ENCODE assay signal across 10 mouse cellular contexts in genomic region chr1:127487161-127487560, GRCm38 (mm10).
DNase-seq lines count a peak whose midpoint lies in the region; ATAC-seq and TF ChIP-seq lines count a peak whose summit lies in the region.
"Had no signal": no experiment of that assay in that cellular context is flagged by ENCODE, and none has a peak within 500 bp of the region (broad histone marks: within the 10 kb centered on the region; RNA-seq: fewer than 3 reads in every experiment).

No protein-coding gene starts in this region.

- DNase-seq in heart, adult 8-10 months (ENCODE audit: low spot score) = peak; percentile 16
- DNase-seq in heart, postnatal 25 days (ENCODE audit: low spot score) = no peak
- DNase-seq in right cerebral cortex, adult 18-20 months = peak; percentile 34
- DNase-seq in right cerebral cortex, postnatal 25 days = no peak
- DNase-seq in adrenal gland, adult 2 months = peak; percentile 15
- peak; percentile 20 for DNase-seq in kidney, postnatal 14 days
- peak in 1 of 2 experiments; percentile 55 for DNase-seq in spleen, adult 2 months (ENCODE audit: low read depth in 1 of 2, low spot score in 2 of 2)

- ATAC-seq in forebrain, embryonic 12.5 days (ENCODE audit: low FRiP score) = no peak

- intact Hi-C loops in heart, postnatal 25 days (cut with DNase I) = no loop called here

- no peaks in the 10 kb centered on the region for H3K4me1 ChIP-seq in spleen, adult 2 months (ENCODE audit: control insufficient read depth, insufficient read depth, insufficient read length)
- no peaks in the 10 kb centered on the region; the same call in 1 of the 2 replicates for H3K4me1 ChIP-seq in forebrain, embryonic 12.5 days
- H3K4me1 ChIP-seq: embryonic facial prominence, embryonic 13.5 days; neural tube, embryonic 13.5 days had no signal

- H3K9me3 ChIP-seq in forebrain, embryonic 12.5 days = no peaks in the 10 kb centered on the region
- H3K9me3 ChIP-seq: embryonic facial prominence, embryonic 13.5 days; neural tube, embryonic 13.5 days had no signal

- peaks cover 4% of the 10 kb centered on the region for H3K36me3 ChIP-seq in spleen, adult 2 months (ENCODE audit: control insufficient read depth, insufficient read depth, low read length)
- peaks cover 6% of the 10 kb centered on the region; the same call in 1 of the 2 replicates for H3K36me3 ChIP-seq in forebrain, embryonic 12.5 days (replicated peaks)

- TF ChIP-seq CTCF in spleen, adult 2 months (IDR thresholded peaks at IDR 0.05; ENCODE audit: extremely low read depth, insufficient read depth, insufficient read length, insufficient replicate concordance) = peak; percentile 54; the same call in 1 of the 2 replicates

- WGBS in spleen, adult 2 months = 85% methylated on average over 4 of the region's 4 CpGs
- 76% methylated on average over 4 of the region's 4 CpGs for WGBS in forebrain, embryonic 12.5 days

- H3K4me3 ChIP-seq in spleen, adult 2 months (ENCODE audit: extremely low read depth, insufficient read depth, insufficient read length) = no peak overlapping the region
- no peak overlapping the region for H3K4me3 ChIP-seq in forebrain, embryonic 12.5 days (replicated peaks)
- H3K4me3 ChIP-seq: embryonic facial prominence, embryonic 13.5 days; neural tube, embryonic 13.5 days had no signal

- no peak overlapping the region for H3K9ac ChIP-seq in forebrain, embryonic 12.5 days
- H3K9ac ChIP-seq: embryonic facial prominence, embryonic 13.5 days; neural tube, embryonic 13.5 days had no signal

- H3K27me3 ChIP-seq in spleen, adult 2 months (ENCODE audit: control insufficient read depth, insufficient read depth, low read length) = no peaks in the 10 kb centered on the region
- no peaks in the 10 kb centered on the region for H3K27me3 ChIP-seq in forebrain, embryonic 12.5 days
- H3K27me3 ChIP-seq: embryonic facial prominence, embryonic 13.5 days; neural tube, embryonic 13.5 days had no signal

- no peak for TF ChIP-seq POLR2A in spleen, adult 2 months (IDR thresholded peaks at IDR 0.05; ENCODE audit: low read depth, low read length)

- no peak overlapping the region for H3K27ac ChIP-seq in spleen, adult 2 months (ENCODE audit: insufficient read depth, low read length)
- no peak overlapping the region for H3K27ac ChIP-seq in forebrain, embryonic 12.5 days
- H3K27ac ChIP-seq: embryonic facial prominence, embryonic 13.5 days; neural tube, embryonic 13.5 days had no signal

- no peak overlapping the region for H3K4me2 ChIP-seq in forebrain, embryonic 12.5 days
- H3K4me2 ChIP-seq: embryonic facial prominence, embryonic 13.5 days; neural tube, embryonic 13.5 days had no signal

Comparison
In these comparisons a context has a peak if more than half of its experiments do, and no peak if none do; other contexts are left out.
1. DNase-seq: peak in heart, adult 8-10 months (single experiment), right cerebral cortex, adult 18-20 months (single experiment), adrenal gland, adult 2 months (single experiment) and kidney, postnatal 14 days (single experiment); none in heart, postnatal 25 days (single experiment) and right cerebral cortex, postnatal 25 days (single experiment).